Mouse (Mus musculus): ENCODE results near the gene Klhl29.

DNA sequence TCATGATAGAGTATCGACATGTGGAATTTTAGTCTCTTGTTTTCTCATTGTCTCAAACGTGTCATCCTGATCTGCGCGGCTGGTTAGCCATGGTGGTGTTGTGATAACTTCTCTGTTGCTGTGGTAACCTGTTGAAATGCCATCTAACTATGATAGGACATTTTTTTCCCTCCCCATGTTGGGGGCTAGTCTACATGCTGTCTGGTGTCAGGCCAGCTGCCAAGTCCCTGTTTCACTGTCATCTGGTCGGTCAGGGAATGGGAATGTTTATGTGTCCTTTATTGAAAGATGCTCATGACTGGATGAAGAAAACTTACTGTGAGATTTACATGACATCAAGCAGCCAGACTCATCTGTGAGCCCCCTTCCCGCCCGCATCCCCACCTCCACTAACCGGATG is 31.7 kb upstream of the Klhl29 start:
- TF ChIP-seq CTCF (IDR thresholded peaks at IDR 0.05; ENCODE audit: borderline replicate concordance, insufficient read depth, low read length) (no peak), POLR2A (IDR thresholded peaks at IDR 0.05; ENCODE audit: low read depth, low read length) (no peak)
